Mouse (Mus musculus) ES-Bruce4 (cell line): ENCODE measurements around the gene Arhgef10l.

ENCODE experiments used
- CTCF ChIP-seq: IDR thresholded peaks from one replicate; pipeline ENCODE4 v1.8.1; 2011; ENCODE audit warnings: low read depth, low read length
- EP300 ChIP-seq: IDR thresholded peaks from 2 replicates; pipeline ENCODE4 v1.6.1; 2011; ENCODE audit warnings: low read depth, low read length; ENCODE audit not compliant: insufficient read depth
- POLR2A ChIP-seq: IDR thresholded peaks from one replicate; pipeline ENCODE4 v1.8.1; 2011; ENCODE audit warnings: low read length; ENCODE audit not compliant: insufficient read depth

- TF ChIP-seq POLR2A: no peak
- no peak for TF ChIP-seq CTCF
- no peak for TF ChIP-seq EP300
Observed at GRCm38 (mm10) chr4:140700269-140701018, 34.6 kb upstream of the Arhgef10l start, which contains the start of gene Rcc2.
